Mouse (Mus musculus): ENCODE measurements around the gene Fhdc1.

- no peak for TF ChIP-seq CTCF (conservative IDR thresholded peaks at IDR 0.05; ENCODE audit: low read length)
- no peak for TF ChIP-seq NANOG (IDR thresholded peaks at IDR 0.05; ENCODE audit: borderline replicate concordance, low read length)
Observed at GRCm38 (mm10) chr3:84477498-84477897, 2.7 kb downstream of the Fhdc1 start.
